Mouse (Mus musculus): Measurements from ENCODE around the gene Gad1.

Gene Gad1

DNA sequence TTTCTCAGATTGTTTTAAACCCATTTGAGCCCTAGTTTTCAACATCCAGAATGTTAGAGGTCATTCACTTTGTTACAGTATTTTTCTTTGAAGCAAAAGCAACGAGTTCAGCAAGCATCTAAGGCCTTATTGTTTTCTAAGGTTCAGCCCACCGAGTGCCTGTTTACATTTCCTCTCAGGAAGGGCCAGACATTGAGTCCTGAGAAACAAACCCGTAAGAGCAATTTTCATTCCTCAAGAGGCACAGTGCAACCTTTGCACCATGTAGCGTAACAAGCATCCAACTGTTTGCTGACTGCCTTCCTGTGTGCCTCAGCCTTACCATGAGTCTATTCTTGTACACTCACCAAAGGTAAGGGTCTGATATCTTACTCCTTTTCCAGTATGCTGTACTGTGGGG lies at the start of gene Gad1:
Gad1 (plus strand) TSS at position 301 of the 400 bp plus-strand sequence.
- DNase-seq = no peak

DNA sequence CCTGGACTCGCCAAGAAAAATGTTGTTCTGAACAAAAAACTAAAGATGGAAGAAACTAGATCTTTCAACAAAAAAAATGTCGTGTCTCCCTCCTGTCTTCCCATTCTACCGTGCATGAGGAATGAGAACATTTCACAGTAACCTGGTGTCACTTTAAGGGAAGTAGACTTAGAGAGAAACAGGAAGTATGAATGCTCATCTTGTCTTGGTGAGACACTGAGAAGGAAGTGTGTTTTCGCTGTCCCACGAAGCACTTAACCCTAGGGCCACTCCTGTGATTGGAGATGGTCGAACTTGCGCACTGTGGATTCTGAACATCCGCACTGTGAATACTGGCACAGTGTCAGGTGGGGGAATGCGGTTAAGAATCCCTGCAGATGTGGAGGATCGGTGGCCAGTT lies 49.4 kb upstream of the Gad1 start:
- peak; percentile 20 to 21 for DNase-seq

DNA sequence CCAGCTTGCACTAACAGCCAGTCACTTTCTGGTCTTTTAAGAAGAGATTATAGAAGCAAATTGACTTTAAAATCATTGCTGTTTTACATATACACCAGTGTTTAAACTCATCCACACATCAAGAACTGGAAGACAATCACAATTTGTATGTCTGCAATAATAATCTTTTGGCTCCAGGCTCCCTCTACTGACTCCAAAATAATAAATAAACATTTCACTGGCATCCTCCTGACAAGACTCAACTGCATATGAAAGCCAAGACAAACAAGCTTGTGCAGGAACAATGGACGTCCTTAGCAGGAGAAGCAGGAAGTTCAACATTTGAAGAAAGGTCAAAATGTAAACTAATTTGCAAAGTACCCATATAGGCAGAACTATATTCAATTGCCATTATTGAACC lies 47.6 kb upstream of the Gad1 start:
- DNase-seq = no peak

DNA sequence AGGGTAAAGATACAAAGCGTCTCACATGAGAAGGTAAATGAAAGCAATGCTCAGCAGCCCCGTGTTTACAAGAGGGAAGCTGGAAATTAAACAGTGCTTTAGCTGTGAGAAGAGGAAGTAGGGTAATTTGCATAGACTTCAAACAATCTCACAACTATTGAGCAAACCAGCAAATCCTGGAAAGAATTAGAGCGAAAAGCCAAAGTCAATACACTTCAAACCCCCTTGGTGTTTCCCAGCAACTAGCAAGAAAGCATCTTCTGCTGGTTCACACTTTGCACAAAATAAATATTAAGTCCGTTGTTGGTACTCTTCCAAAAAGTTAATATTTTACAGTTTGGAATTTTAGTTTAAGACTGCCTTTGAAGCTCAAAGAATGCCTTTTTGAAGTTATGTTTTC lies 47.0 kb upstream of the Gad1 start:
- peak; percentile 37 to 39 for DNase-seq

DNA sequence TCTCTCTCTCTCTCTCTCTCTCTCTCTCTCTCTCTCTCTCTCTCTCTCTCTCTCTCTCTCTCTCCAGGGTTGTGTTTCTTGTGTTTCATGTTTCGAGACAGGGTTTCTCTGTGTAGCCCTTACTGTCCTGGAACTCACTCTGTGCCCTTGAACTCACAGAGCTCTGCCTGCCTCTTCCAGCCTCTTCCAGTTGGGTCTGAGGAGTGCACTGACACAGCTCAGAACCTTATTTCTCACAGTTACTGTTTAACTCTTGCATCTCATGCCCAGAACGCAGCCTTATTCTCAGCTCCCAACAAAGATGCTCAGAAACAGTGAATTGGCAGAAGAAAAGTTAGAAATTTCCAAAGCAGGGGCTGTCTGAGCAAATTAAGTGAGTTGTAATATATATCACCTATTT lies 46.5 kb upstream of the Gad1 start:
- no peak for DNase-seq

DNA sequence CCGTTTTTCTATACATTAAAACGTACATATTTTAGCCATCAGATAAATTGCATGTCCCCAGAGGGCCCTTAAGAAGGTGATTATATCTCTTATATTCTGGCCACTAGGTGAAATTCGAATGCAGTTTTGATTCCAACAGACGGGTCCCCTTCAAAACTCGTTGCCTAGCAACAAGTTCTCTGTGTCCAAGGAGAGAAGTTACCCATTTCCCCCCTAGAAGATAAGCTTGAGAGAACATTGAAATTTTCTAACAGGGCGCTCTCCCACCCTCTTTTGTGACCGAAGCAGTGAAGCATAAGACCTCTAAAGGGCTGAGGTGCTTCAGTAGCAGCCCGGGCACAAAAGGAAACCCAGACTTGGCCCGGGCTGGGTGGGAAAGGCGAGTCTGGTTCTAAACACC lies 44.4 kb upstream of the Gad1 start, which contains the start of gene Erich2:
Erich2 (plus strand) TSS at position 324 of the 400 bp plus-strand sequence.
- no peak for DNase-seq

DNA sequence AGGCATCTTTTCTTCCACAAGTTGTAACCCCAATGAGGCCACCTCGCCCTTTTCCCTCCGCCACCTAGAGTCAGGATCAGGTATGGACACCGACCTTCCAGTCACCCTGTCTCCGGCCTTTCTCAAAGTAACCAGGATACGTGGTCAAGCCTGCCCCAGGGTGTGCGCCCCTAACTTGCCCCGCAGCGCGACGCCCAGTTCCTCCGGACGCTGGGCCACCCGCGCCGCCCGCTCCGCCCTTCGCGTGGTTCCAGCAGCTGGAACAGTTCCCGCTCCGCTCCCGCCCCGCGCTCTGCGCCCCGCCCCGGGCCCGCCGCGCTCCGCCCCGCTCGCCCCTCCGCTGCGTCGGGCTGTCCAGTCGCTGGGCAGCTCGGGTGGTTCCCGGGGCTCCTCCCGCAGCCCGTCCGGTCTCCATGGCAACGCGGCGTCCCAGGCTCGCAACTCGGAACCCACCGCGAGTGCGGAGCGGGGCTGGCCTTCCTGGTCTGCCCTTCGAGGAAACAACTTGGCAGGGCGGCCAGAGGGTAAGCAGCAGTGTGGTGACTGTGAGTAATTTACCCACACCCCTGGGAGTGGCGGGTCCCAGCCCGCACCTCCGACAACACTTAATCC lies 43.7 kb upstream of the Gad1 start:
- peak; percentile 39 to 46 for DNase-seq

DNA sequence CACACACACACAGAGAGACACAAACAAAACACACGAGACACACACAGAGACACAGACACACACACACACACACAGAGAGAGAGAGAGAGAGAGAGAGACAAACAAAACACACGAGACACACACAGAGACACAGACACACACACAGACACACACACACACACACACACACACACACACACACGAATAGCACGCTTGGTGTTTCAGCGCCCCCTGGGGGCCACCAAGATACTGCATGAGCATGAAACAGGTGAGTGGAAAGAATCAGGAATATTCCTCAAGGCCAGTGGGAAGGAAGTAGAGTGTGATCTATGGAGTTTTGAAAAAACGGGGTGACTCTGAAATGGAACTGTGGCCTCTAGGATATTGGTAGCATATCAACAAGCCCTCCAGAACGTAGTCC lies 14.6 kb upstream of the Gad1 start:
- DNase-seq = peak; percentile 77 to 78

DNA sequence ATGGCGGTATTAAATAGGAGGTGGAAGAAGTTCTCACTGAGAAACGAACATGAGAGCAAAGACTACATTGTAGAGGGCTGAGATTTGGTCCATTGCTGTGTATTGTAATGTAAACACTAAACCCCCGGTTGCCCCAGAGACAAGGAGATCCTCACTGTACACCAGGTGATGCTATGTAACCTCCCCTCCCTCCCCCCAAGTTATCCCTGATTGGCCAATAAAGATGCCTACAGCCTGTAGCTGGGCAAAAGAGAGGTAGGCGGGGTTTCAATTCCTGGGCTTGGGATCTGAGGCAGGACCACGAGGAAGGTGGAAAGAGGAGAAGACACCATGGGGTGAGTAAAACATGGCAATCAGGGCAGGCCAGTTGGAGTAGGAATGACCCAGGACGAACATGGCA lies 2.2 kb upstream of the Gad1 start:
- DNase-seq = no peak

DNA sequence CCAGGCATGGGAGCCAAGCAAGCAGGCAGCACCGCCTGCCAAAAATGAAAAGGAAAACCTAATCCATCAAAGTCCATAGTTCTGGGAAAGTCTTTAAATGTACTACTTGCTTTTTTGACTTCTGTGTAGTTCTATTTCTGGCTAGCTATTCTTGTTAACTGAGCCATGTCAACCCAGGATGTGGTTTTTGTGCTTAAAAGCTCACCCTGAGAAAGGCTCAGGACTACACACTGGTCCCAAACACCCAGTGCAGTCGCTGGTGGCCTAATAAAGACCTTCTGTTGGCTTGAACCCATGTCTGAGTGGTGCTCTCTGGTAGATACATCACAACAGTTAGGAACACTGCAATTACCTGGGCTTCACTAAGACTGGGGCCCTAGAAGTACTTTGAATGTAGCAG lies 1.4 kb upstream of the Gad1 start:
- DNase-seq = peak; percentile 23 to 29

DNA sequence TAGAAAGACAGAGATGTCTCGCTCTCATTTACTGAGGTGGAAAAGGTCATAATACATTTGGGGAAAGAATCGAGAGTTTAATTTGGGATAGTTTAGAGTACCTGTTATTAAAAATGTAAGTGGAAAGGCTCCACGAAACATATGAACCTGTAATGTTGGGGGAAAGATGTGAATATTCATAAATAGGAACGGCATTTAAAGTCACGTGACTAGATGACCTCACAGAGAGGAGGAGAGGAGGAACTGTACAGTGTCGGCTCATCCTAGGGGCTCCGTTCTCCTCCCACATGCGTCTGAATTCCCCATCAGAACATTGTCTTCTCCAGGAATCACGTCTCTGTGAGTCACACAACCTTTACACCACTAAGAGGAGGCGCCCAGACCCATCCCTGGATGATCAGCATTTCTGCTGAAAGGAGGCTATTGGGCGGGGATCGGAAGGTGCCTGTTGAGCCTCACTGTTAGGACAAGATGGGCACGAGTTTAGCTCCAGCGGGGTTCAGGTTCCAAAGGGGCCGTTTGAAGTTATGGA lies 739 bp upstream of the Gad1 start:
- no peak for DNase-seq

DNA sequence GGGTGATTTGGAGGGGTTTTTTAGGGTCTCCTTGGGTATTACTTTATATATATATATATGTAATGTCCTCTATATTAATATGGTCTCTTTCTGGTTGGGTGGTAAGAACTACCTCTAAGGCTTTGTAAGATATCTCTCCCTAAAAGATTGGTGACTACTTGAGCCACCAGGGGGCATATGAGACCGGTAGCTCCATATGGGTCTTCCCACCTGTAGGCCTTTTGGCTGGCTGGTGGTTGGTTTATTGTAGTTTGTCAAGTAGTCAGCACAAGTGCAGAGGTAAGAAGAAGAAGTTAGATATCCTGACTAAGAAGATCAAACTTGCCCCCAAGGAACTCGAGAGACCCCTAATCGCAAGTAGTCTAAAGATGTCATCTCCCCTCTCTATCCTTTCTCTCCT lies 954 bp downstream of the Gad1 start:
- DNase-seq = peak; percentile 63 to 71

DNA sequence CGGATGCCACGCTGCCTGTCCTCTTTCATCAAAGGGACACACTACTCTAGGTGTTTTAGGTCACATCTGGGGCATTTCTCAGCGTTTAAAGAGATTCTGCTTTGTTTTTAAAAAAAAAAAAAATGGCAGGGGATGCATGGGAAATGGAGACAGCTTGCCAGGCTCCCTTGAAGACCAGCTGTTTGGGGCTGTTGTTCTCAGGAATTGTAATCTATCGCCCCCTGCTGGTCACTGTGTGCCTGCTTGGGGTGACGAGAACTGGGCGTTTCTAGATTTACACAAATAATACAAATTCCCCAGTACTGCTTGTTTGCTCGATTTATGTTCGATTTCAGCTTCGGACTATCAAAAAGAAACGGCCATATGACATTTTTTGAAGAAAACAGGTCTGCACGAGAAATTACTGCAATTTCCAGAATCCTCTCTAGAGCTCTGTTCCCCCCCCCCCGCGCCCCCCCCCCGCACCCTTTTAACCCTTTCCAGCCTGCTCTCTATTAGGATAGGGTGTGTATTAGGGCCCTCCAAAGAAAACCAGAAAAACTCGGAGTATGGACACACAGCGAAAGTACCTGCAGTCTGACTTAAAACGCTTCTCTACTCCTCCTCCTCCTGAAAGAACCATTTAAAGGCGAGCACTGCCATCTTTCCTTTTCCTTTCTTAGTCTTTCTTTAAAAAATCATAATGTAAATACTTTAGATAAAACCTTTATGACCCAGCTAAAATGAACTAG lies 5.4 kb downstream of the Gad1 start:
- peak; percentile 91 to 93 for DNase-seq

DNA sequence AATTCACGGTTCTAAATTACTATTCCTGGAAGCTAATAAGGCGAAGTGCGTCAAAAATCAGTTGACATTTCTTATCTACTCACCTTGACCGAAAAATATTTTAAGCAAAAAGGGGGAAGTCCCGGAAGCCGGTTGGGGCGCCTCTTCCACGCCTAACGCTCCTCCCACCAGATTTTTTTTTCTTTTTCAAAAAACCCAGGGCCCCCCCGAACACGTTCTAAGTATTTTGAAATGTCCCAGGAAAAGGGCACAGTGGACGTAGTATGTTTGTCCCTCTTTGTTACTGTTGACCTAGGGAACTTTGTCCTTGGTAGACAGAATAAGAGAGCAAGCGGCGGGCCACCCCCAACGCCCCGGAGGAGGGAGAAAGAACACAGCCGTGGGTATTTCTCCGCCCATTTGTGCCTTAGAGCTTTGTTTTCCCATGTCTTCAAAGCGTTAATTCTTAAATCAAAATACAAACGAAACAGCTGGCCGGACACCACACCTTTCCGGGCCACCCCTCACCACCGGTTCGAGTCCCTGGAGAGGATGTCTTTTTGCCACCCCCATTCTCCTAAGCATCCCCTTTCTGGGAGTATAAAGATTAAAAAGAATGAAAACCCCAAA lies 6.1 kb downstream of the Gad1 start:
- DNase-seq = peak; percentile 81

DNA sequence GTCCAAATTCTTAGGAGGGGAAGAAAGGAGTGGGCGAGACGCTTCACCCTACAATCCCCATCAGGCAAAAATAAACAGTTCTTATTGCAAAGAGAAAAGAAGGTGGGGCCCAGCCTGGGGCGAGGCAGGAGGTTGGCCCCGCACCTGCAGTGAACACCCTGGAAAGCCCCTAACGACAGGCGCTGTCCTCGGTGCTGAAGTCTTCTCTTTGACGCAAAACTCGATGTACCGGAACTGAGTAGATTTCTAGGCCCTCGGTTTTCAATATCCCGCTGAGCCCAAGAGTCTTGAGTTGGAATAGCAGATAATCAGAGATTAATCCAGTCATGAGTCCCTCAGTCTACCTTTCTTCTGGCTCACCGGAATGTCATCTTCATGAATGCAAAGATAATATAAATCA lies 6.6 kb downstream of the Gad1 start:
- DNase-seq = peak; percentile 96 to 97

DNA sequence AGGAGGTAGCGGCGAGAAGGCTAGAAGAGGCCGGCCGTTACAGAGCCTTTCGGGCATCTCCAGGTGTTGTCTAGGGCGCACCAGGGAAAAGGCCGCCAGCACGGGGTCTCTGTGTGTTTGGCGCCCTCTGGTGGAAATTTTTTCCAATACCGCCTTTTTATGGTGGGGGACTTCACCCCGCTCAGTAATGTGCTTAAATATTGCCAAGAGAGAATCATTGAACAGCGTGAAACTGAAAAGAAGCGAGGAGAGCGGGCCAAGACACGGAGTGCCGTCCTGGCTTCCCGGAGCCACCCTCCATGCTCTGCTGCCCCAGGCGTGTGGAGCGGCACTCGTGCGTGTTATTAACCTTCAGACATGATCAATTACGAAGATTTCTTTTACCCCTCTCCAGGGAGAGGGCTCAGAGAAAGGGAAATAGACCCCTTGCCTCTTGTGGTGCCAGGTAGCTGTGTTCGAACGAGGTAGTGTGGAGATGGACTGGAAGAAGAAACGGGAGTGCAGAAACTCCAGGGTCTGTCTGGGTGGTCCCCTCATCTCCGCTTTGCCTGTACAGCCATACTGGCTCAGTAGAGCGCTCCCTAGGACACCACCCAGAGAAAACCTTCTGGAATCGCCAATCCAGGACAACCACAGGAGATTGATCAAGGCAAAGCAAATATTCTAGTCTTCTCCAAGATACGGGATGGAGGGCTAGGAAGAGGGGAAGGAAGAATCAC lies 8.4 kb downstream of the Gad1 start:
- DNase-seq = peak; percentile 75 to 76

DNA sequence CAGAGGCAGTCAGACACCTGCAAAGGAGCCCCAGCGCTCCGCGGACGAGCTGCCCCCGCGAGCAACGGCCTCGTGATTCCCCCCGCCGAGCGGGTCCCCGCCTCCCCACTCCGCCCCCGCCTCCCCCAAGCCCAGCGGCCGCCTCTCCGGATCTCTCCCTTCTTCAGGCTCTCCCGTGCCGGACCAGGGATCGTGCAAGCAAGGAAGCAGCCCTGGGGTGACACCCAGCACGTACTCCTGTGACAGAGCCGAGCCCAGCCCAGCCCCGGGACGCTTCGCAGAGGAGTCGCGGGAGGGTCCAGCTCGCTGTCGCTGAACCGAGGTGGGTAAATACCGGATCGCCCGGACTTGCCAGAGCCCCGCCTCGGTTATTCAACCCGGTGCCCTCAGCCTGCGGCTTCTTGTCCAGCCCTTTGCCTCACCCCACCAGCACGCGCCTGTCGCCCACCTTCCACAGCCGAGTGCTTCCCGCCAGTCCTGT lies 9.2 kb downstream of the Gad1 start:
- peak; percentile 50 to 59 for DNase-seq

DNA sequence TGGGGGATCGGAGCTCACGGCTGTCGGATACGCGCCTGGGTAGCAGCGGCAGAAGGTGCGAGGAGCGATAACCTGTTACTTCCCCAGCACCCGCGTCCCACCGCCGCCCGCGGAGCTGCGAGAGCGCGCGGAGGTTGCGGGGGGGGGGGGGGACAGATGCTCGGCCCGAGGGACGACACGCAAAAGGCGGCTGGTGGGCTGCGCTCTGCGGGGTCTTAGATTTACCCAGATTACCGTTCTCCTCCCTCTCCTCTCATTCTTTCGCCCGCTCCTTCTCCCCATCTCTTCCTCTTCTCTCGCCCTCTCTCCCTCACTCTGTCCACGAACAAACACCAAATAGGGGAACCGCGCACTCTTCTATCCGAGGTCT lies 9.7 kb downstream of the Gad1 start:
- DNase-seq = no peak

DNA sequence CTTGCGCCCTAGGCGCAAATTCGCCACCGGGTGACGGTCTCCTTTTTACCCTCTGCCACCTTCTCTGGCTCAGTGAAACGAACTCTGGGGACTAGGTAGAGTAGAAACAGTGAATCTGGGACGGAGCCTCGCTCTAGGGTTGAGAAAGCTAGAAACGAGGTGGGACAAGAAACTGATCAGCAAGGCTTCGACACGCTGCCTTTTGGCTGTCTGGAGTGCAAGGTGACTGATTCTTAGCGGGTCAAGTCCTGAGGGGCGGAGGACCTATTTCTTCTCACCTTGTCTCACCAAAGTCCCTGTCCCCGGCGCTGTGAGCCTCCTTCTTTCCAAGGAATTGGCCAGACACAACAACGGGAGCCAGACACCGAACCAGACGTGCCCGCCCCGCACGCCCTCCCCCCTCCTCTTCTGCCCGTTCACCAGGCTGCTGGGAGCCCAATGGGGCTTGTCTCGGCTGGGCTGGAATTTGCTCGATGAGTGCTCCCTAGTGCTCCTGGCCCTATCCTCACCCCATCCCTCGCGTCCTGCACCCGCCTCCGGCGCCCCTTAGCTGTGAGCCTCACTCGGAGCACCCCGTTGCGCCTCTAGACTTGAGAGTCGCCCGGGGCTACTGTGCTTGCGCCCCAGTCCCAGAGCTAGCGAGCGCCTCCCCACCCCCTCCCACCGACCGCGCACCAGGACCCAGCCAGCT lies 10.3 kb downstream of the Gad1 start:
- DNase-seq = peak; percentile 50 to 54

DNA sequence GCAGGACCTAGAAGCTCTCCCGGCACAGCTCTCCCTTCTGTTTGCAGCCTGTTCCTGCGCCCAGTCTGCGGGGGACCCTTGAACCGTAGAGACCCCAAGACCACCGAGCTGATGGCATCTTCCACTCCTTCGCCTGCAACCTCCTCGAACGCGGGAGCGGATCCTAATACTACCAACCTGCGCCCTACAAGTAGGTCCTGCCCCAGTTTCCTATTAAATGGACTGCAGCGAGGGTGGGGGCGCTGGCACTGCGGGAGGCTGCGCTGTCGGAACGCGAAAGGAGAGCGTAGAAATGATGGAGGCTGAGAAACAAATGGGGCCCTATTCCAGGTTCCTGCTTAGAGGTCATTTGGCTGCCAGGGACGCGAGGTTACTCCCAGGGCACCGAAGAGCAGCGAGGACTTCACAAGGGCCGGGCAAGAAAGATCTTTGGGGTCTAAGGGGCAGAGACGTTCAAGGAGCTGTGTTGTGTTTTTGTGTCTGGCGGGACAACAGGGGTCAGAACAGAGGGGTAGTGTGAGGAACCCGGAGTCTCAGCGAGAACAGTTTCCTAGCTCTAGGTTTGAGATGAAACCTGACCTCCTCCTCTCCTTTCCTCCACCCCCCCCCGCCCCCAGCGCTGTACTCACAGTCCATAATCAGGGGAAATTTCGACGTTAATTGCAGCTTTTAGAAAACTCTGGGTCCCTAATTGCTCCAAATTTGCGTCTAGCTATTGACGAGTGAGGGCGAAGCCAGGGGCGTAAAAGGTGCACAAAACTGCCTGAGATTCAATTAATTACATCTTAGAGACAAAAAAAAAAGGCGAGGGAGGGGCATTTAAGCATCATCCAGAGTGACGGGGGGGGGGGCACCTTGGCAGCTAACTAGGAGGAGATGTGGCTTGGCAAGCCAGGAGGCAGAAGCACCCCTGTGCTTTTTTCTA lies 11.1 kb downstream of the Gad1 start:
- DNase-seq = peak in 1 of 2 experiments; percentile 33

DNA sequence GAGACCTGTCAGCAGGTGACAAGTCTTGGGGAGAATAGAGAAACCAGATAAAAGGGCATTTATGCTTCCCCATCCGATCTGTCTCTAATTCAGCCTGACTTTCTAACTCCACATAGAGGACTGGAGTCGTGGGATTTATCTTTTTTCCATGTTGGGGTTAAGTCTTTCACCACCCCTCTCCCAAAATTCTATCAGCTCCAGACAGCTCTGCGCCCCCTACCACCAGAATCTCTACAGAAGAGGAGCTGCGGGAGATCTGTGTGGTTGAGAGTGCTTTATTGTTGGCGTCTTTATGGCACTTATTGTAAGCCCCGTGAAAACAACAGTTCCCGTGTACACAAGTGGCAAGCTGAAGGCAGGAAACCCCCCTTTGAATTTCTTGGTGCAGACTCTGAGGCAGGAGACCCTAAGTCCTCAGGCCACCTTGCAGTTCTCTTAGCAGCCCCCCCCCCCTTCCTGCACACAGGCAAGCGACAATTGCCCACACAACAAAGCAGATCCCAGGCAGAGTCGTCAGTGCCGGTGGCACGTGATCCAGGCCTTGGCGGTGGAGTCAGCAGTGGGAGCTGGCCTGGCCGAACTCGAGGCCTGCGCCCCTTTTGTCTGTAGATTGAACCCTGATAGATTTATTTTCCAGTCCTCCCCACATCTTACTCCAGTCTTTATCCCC lies 11.9 kb downstream of the Gad1 start:
- DNase-seq = no peak
